Mouse (Mus musculus) heart, postnatal 36 days (tissue): ENCODE data around the gene Ptger3. TPM values are rescaled to one million over a fixed set of nuclear protein-coding genes. Genes with fewer than 3 reads are reported as not detected.

Experiments used
- DNase-seq, 2 experiments: peaks; one replicate each; pipeline ENCODE4 v3.0.0; 2021 to 2022
- intact Hi-C: fragments of 180-260 bp; cut with DNase I; formaldehyde crosslinking; loops from one replicate; pipeline ENCODE4 v1.15.1; 2025
- total RNA-seq, 2 experiments: library from RNA; stranded (reverse); gene quantifications; 2 replicates each; pipeline ENCODE4 v1.2.3; 2021

Ptger3 gene
- total RNA-seq, 2 experiments from 2014 or later: 0.16 to 0.94 TPM

GRCm38 (mm10) chr3:157580299-157580698 lies 13.6 kb downstream of the Ptger3 start:
- intact Hi-C loops: no loop called here

DNA sequence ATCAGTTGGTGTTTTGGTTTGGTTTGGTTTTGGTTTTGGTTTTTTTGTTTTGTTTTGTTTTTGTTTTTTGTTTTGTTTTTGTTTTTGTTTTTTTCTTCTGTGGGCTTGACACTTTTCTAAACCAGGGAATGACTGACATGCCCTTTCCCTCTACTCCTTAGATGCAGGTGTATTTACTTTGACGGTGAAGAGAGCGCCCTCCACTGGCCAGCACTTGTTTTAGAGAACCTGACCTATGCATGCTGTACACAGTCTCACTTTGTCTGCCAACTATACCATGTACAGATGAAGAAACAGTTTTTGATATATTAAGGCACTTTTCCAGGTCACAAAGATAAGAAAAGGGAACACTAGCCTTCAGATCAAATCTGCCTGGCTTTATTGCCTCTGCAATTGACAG lies 15.1 kb downstream of the Ptger3 start:
- intact Hi-C loops: no loop called here
- DNase-seq: no peak

More at GRCm38 (mm10) chr3:157580299-157580698, 13.6 kb downstream of the Ptger3 start:
- DNase-seq: no peak

DNA sequence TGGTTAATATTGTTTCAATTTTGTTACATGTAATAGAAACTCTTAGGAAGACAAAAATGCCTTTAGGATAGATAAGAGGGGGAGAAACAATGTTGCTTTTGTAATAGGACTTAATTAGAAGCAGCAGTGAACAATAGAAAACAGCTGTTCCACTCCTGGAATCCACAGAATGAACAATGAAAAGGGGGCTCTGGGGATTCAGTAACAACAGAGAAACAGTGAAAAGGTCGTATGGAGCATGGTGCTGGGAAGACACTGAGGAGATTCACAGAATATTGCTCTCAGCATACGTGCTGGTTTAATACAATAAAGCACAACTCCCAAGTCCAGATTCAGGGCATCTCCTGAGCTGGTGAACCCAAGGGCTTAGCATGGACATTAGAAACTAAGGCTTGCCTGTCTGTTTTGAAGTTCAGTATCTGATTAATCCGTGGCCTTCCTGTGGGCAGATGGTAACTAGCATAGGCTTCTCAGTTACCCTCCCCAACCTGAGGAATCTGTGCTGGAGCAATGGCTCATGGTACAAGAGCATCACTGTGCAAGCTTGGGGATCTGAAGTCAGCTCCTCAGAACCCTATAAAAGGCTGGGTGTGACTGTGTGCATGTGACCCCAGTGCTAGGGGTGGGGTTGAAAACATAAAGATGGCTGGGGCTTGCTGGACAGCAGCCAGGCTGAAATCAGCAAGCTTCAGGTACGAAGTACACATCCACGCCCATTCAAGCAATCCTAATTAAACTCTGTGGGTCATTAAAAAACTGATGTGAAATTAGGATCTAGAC lies 16.1 kb downstream of the Ptger3 start:
- intact Hi-C loops: no loop called here
- no peak for DNase-seq

- DNase-seq: no peak
- intact Hi-C loops: no loop called here
Observed at GRCm38 (mm10) chr3:157597837-157598379, 31.2 kb downstream of the Ptger3 start.

GRCm38 (mm10) chr3:157604684-157605410 lies 38.2 kb downstream of the Ptger3 start:
- no peak for DNase-seq
- intact Hi-C loops: no loop called here

DNA sequence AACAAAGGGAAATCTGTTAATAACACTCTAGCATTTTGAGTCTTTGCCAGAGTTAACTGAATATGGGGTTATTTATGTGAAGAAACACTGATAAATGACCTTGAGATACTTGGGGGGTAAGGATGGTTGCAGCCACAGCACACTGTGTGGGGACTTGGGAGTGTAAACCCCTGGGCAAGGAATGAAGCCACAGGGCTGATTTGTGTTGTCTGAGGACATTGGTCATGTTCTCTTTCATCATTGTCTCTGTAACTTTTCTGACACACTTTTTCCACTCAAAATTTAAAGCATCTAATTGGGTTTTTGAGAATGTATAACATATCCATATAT lies 38.7 kb downstream of the Ptger3 start:
- no peak for DNase-seq
- intact Hi-C loops: no loop called here

GRCm38 (mm10) chr3:157613542-157613941 lies 46.9 kb downstream of the Ptger3 start:
- intact Hi-C loops: no loop called here
- DNase-seq: no peak

GRCm38 (mm10) chr3:157616949-157617348 lies 50.3 kb downstream of the Ptger3 start:
- intact Hi-C loops: no loop called here
- DNase-seq: no peak

DNA sequence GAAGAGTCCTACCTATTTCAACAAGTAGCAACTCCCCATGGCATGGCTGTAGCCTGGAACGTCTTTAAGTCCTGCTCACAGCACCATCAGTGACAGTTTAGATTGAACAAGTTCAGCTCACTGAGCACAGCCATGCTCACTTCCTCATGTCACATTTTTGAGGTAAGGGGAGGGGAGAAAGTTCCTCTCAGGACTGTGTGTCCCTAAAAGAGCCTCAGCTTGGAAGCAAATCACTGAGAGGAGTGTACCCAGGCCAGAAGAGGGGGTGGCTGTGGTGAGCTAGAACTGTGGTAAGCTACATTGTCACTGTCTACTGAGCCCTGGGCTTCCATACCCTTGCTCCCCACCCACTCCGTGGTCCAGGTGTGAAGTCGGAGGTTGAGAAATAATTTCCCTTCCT lies 60.7 kb downstream of the Ptger3 start:
- no peak for DNase-seq
- intact Hi-C loops: no loop called here

- DNase-seq: no peak
- intact Hi-C loops: no loop called here
Observed at GRCm38 (mm10) chr3:157630671-157631070, 64.0 kb downstream of the Ptger3 start.

- intact Hi-C loops: no loop called here
- DNase-seq: no peak
Observed at GRCm38 (mm10) chr3:157631383-157631782, 64.7 kb downstream of the Ptger3 start.

DNA sequence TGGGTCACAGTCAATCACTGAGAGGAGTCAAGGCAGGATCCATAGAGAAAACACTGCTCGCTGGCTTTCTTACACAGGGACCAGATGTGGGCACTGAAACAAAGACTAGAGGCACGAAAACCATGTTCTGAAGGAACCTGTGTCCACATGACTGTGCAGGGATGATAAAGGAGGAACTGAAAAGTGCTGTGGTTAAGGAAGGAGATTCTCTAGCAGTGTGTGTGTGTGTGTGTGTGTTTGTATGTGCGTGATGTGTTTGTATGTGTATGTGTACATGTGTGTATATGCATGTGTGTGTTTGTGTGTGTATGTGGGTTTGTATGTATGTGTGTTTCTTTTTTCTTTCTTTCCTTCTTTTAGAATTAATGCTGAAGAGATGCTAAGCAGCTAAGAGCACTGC lies 67.7 kb downstream of the Ptger3 start:
- no peak for DNase-seq
- intact Hi-C loops: no loop called here

DNA sequence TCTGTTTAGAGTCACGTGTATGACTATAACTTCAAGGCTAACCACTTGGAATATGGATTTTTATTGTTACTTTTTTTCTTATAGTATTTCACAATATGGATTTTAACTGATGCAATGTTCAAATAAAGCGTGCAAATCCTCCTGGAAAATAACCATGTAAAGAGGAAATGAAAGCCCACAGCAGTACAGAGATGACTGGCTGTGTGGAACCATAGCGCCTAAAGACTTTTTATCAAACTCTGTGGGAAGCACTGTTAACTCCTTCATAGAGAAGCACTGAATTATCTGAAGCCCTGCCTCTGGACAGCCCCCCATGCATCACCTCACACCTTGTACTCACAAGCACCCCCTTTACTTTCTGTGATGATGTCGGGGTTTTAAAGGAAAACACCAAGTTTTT lies 69.0 kb downstream of the Ptger3 start:
- intact Hi-C loops: no loop called here
- no peak for DNase-seq

DNA sequence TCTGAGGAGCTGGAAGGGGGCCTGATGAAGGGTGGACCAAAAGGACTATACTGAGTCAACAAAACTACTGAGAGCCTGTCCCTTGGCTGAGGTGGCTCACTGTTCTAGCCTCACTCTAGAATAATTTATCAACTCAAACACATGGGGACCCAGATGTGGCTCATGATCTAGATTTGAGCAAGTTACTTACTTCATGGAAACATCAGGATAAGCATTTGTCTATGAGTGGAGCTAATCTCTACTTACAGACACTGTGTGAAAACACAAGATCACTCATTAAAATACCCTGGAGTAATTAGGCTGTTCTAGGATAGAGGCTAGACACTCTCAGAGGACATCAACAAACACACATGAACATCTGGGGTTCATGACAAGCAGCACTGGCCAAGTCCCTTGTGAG lies 70.2 kb downstream of the Ptger3 start:
- no peak for DNase-seq
- intact Hi-C loops: no loop called here

GRCm38 (mm10) chr3:157637341-157637740 lies 70.6 kb downstream of the Ptger3 start:
- intact Hi-C loops: no loop called here
- no peak for DNase-seq

- intact Hi-C loops: no loop called here
- no peak for DNase-seq
Observed at GRCm38 (mm10) chr3:157641634-157642033, 74.9 kb downstream of the Ptger3 start.

DNA sequence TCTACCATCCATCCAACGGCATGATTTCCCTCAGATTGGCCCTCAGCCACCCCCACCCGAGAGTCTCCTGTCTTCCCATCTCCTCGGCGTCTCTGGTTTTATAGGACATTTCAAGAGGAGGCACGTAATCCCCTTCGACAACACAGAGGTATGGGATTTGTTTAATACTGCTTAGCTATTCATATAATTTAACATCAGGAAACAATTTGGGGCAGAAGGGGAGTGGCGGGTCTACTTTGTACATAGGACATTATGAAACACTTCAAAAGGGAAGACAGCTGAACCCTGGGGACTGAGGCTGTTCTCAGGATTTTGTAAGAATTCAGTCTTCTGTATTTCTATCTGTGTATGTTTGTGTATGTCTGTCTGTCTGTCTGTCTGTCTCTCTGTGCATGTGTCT lies 94.9 kb downstream of the Ptger3 start:
- DNase-seq: no peak
- intact Hi-C loops: no loop called here

- intact Hi-C loops: no loop called here
- DNase-seq: no peak
Observed at GRCm38 (mm10) chr3:157664486-157665041, 97.9 kb downstream of the Ptger3 start.

DNA sequence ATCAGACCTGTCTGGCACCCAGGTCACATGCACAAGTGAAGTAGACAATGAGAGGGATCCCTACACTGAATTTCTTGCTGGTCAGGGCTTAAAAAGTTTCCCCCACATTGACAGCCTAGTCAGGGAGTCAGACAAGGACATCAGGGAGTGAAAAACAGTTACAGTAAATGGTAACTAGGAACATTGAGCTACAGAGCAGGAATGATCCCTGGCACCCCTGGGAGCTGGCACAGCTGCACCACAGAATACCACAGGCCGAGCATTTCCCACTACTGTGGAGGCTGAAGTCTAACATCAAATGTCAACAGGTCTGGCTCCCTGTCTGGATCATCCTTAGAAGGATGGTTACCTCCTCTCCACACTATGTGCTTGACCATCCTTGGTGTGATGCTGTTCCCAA lies 98.8 kb downstream of the Ptger3 start:
- DNase-seq: no peak
- intact Hi-C loops: no loop called here

DNA sequence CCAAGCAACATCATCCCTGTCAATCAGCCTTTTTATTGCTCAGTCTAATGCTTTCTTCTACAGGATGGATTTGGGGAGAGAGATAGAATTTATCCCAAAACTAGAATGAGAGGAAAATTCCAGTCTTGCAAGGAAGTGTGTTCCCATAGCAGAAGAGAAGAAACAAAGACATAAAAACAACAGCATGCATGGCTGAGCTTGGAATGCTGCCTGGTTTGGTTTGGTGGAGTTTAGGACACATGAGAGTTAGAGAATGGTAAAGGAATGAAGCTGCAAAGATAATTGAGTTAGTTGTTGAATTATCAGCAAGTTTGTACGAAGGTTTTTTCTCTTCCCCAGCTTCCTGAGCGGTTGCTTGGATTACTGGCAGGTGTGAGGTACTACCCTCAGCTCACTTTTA lies 99.5 kb downstream of the Ptger3 start:
- intact Hi-C loops: no loop called here
- DNase-seq: no peak

GRCm38 (mm10) chr3:157686105-157686504 lies 119.4 kb downstream of the Ptger3 start:
- no peak for DNase-seq
- intact Hi-C loops: no loop called here
